ENCODE assay signal across 8 mouse cellular contexts in the genomic region with DNA sequence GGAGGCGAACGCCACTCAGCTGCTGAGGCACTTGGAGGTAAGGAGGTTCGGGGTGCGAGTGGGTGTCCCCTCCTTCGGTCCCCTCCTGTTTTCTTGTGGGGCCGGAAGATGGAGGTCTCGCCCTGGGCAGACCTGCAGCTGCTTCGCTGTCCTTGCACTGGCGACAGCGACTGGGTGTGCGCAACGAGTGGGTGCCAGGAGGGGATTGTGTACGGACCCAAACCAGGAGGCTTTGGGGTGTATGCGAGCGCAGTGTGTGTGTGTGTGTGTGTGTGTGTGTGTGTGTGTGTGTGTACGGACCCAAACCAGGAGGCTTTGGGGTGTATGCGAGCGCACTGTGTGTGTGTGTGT. TPM values are rescaled to one million over a fixed set of nuclear protein-coding genes. Genes with fewer than 3 reads are reported as not detected.
DNase-seq lines count a peak whose midpoint lies in the region; ATAC-seq and TF ChIP-seq lines count a peak whose summit lies in the region.

No protein-coding gene starts in this region.

- H3K4me1 ChIP-seq in ES-E14 (ENCODE audit: control insufficient read depth in 2 of 2, insufficient read depth in 2 of 2, low read length in 2 of 2, poor library complexity in 1 of 2): peaks cover 2 to 4% of the 10 kb centered on the region in 2 experiments; a peak in 2 of 4 replicates

- in situ Hi-C loops in ES-E14 (cut with MboI; ENCODE audit: low sequenced_read_pairs in 2 of 2, unreplicated experiment in 2 of 2): no loop called here

- TF ChIP-seq CTCF in gastrocnemius, adult 2 months (IDR thresholded peaks at IDR 0.05): no peak

- DNase-seq in gastrocnemius, adult 2 months: no peak
- DNase-seq in gastrocnemius, postnatal 10 days: no peak
- no peak for DNase-seq in ES-E14 (ENCODE audit: low read depth, low spot score)
- DNase-seq in gastrocnemius, adult 8-10 months (ENCODE audit: low spot score in 2 of 2): no peak
- no peak for DNase-seq in spleen, postnatal 14 days (ENCODE audit: low spot score in 2 of 2)
- no peak for DNase-seq in layer of hippocampus, postnatal 14 days (ENCODE audit: low spot score in 2 of 2)

- peaks cover 9% of the 10 kb centered on the region for H3K36me3 ChIP-seq in ES-E14 (ENCODE audit: control insufficient read depth, insufficient read depth, low read length, poor library complexity, severe bottlenecking)

- peak; percentile 30 to 41; a peak in 3 of 4 replicates for ATAC-seq in hematopoietic stem cell, adult 5-6 weeks (replicated peaks in 1 of 2; ENCODE audit: insufficient read depth in 1 of 2, low FRiP score in 2 of 2, low TSS enrichment in 1 of 2, low read depth in 1 of 2, poor library complexity in 2 of 2, severe bottlenecking in 2 of 2)
- ATAC-seq in megakaryocyte, adult 5-6 weeks (ENCODE audit: poor library complexity, severe bottlenecking): peak; percentile 18

- intact Hi-C loops in gastrocnemius, adult 2 months (cut with DNase I): no loop called here

- peak overlapping the region; percentile 90 for H3K9ac ChIP-seq in ES-E14 (ENCODE audit: insufficient read depth, low read depth, low read length, poor library complexity, severe bottlenecking)

- peak overlapping the region; percentile 97 for H3K27ac ChIP-seq in gastrocnemius, adult 2 months
- H3K27ac ChIP-seq in ES-E14 (ENCODE audit: insufficient read depth, low read depth, low read length, poor library complexity, severe bottlenecking): peak overlapping the region; percentile 37

- H3K9me3 ChIP-seq in ES-E14 (ENCODE audit: control insufficient read depth, insufficient read depth, low read depth, low read length): no peaks in the 10 kb centered on the region

- H3K4me3 ChIP-seq in gastrocnemius, adult 2 months: peak overlapping the region; percentile 93
- peak overlapping the region; percentile 88 to 93 for H3K4me3 ChIP-seq in ES-E14 (ENCODE audit: insufficient read depth in 1 of 2, low read depth in 1 of 2, low read length in 2 of 2, poor library complexity in 1 of 2, severe bottlenecking in 1 of 2)

TF ChIP-seq in ES-E14, 5 proteins besides CTCF, POLR2A, EP300 and RAD21:
- 0 out of 2 replicates have a peak, but pooled peaks have one; percentile 49 for TF ChIP-seq HCFC1 (IDR thresholded peaks at IDR 0.05; ENCODE audit: borderline replicate concordance, insufficient read depth, low read length)
- no peak for TF ChIP-seq ZNF384 (IDR thresholded peaks at IDR 0.05; ENCODE audit: low read depth, low read length)

RNA-seq across cellular contexts. Expression of a gene that starts 0.3 kb away (rescaled TPM):
- total RNA-seq in gastrocnemius, adult 2 months (2021): under 1 TPM; 0.36 to 0.50 TPM
- total RNA-seq in gastrocnemius, postnatal 10 days (2021): 1 to 10 TPM; 3.5 to 6.9 TPM
- 43.6 and 48.8 TPM in 2 replicates for total RNA-seq in ES-E14 (2012; rRNA removed)
- total RNA-seq in hematopoietic stem cell, adult 5-6 weeks (2017): 77.1 and 89.5 TPM in 2 replicates
- 87.9 and 102 TPM in 2 replicates for total RNA-seq in megakaryocyte, adult 5-6 weeks (2015)
- total RNA-seq in megakaryocyte, adult 5-6 weeks (2017): 107 and 114 TPM in 2 replicates
- total RNA-seq in gastrocnemius, adult 8-10 months (2022): 1 to 10 TPM in 1 of 4 experiments, under 1 TPM in 3; 0.63 to 1.0 (median 0.80) TPM
- total RNA-seq in layer of hippocampus, postnatal 14 days (2021): 1 to 10 TPM; 3.7 TPM

RNA-seq across cellular contexts. Expression of a gene that starts 0.4 kb away (rescaled TPM):
- 1 to 10 TPM; 3.7 to 4.4 TPM for total RNA-seq in gastrocnemius, adult 2 months (2021)
- total RNA-seq in gastrocnemius, postnatal 10 days (2021): 1 to 10 TPM; 7.2 to 8.5 TPM
- total RNA-seq in ES-E14 (2012; rRNA removed): 29.2 and 37.8 TPM in 2 replicates
- 38.1 and 39.1 TPM in 2 replicates for total RNA-seq in hematopoietic stem cell, adult 5-6 weeks (2017)
- 11.9 and 16.3 TPM in 2 replicates for total RNA-seq in megakaryocyte, adult 5-6 weeks (2015)
- total RNA-seq in megakaryocyte, adult 5-6 weeks (2017): 10.5 and 17.2 TPM in 2 replicates
- total RNA-seq in gastrocnemius, adult 8-10 months (2022): 1 to 10 TPM; 2.9 to 4.0 (median 3.1) TPM
- 10 to 100 TPM; 74.4 to 83.9 TPM for total RNA-seq in layer of hippocampus, postnatal 14 days (2021)
